Mouse (Mus musculus): ENCODE measurements around the gene Ptf1a. TPM values are rescaled to one million over a fixed set of nuclear protein-coding genes. Genes with fewer than 3 reads are reported as not detected.

Ptf1a gene
- polyA plus RNA-seq (2012; rRNA removed) = 0.61 and 1.2 TPM in 2 replicates

GRCm38 (mm10) chr2:19444931-19445831, at the start of gene Ptf1a:
TSS of gene Ptf1a (plus strand) at chr2:19445663.
- peak; percentile 73 for DNase-seq (ENCODE audit: low read depth)
- no peak for TF ChIP-seq POLR2A (IDR thresholded peaks at IDR 0.05; ENCODE audit: borderline replicate concordance, extremely low read depth, insufficient read depth, insufficient read length, poor library complexity, severe bottlenecking)
- TF ChIP-seq CTCF (IDR thresholded peaks at IDR 0.05; ENCODE audit: borderline replicate concordance, extremely low read depth, insufficient read depth, insufficient read length) = no peak

DNA sequence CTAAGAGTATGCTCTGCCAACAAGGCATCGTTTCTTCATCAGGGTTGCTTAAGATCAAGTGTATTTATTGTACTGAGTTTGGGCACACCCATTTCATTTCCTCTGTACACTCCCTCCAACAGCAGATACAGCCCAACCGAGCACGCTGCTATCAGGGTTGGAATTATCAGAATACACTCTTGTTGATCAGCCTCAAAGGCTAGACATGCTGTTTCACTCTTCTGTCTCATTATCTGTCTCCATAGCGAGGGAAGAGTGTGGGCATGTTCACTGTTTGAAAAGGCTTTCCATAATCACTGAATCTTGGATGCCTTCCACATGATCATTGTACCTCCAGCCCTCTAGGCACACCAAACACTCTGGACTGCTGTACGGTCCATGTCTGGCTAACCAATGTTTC, 40.1 kb upstream of the Ptf1a start:
- TF ChIP-seq CTCF (IDR thresholded peaks at IDR 0.05; ENCODE audit: borderline replicate concordance, extremely low read depth, insufficient read depth, insufficient read length) = no peak
- no peak for TF ChIP-seq POLR2A (IDR thresholded peaks at IDR 0.05; ENCODE audit: borderline replicate concordance, extremely low read depth, insufficient read depth, insufficient read length, poor library complexity, severe bottlenecking)
- no peak for DNase-seq (ENCODE audit: low read depth)

DNA sequence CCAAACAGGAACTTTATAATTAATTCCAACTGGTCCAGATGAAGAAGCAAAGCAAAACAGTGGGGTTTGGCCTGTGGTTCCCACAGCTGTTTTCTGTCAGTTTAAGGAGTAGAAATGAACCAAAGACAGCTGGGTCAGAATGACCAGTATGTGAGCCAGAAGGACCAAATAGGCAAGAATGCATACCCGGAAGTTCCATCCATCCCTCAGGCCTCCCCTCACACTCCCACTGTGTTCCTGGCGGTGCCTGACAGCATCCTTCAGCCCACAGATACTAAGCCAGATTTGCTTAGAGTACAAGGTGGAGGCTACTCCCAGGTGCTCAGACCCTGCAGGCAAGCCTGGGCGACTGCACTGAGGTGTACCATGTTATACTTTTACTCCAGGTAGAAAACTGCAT, 38.9 kb upstream of the Ptf1a start:
- TF ChIP-seq CTCF (IDR thresholded peaks at IDR 0.05; ENCODE audit: borderline replicate concordance, extremely low read depth, insufficient read depth, insufficient read length) (no peak), POLR2A (IDR thresholded peaks at IDR 0.05; ENCODE audit: borderline replicate concordance, extremely low read depth, insufficient read depth, insufficient read length, poor library complexity, severe bottlenecking) (no peak)
- no peak for DNase-seq (ENCODE audit: low read depth)

- peak; percentile 76 for DNase-seq (ENCODE audit: low read depth)
- no peak for TF ChIP-seq POLR2A (IDR thresholded peaks at IDR 0.05; ENCODE audit: borderline replicate concordance, extremely low read depth, insufficient read depth, insufficient read length, poor library complexity, severe bottlenecking)
- TF ChIP-seq CTCF (IDR thresholded peaks at IDR 0.05; ENCODE audit: borderline replicate concordance, extremely low read depth, insufficient read depth, insufficient read length) = peak; percentile 88
Measured at GRCm38 (mm10) chr2:19414222-19414965, 31.1 kb upstream of the Ptf1a start.

GRCm38 (mm10) chr2:19415063-19415521, 30.4 kb upstream of the Ptf1a start:
- TF ChIP-seq CTCF (IDR thresholded peaks at IDR 0.05; ENCODE audit: borderline replicate concordance, extremely low read depth, insufficient read depth, insufficient read length) (peak; percentile 55; the same call in 1 of the 2 replicates), POLR2A (IDR thresholded peaks at IDR 0.05; ENCODE audit: borderline replicate concordance, extremely low read depth, insufficient read depth, insufficient read length, poor library complexity, severe bottlenecking) (no peak)
- DNase-seq (ENCODE audit: low read depth) = peak; percentile 91

DNA sequence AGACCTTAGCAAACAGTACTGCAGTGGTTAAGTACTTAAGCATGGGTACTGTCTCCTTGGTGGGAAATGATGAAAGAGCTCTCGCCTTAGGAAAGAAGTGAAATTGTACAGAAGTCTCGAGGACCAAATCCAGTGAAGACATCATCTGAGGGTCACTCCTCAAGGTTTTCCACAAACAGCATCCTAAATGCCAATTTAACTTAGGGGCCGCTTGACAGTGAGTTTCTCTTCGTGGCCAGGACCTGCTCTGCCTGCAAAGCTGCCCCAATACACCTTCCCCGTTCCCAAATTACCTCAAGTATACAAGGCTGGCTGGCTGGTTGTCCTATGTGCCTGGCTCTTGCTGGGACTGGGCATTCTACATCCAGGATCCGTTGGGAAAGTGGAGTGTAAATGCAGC, 29.4 kb upstream of the Ptf1a start:
- no peak for DNase-seq (ENCODE audit: low read depth)
- TF ChIP-seq POLR2A (IDR thresholded peaks at IDR 0.05; ENCODE audit: borderline replicate concordance, extremely low read depth, insufficient read depth, insufficient read length, poor library complexity, severe bottlenecking) (no peak), CTCF (IDR thresholded peaks at IDR 0.05; ENCODE audit: borderline replicate concordance, extremely low read depth, insufficient read depth, insufficient read length) (no peak)

DNA sequence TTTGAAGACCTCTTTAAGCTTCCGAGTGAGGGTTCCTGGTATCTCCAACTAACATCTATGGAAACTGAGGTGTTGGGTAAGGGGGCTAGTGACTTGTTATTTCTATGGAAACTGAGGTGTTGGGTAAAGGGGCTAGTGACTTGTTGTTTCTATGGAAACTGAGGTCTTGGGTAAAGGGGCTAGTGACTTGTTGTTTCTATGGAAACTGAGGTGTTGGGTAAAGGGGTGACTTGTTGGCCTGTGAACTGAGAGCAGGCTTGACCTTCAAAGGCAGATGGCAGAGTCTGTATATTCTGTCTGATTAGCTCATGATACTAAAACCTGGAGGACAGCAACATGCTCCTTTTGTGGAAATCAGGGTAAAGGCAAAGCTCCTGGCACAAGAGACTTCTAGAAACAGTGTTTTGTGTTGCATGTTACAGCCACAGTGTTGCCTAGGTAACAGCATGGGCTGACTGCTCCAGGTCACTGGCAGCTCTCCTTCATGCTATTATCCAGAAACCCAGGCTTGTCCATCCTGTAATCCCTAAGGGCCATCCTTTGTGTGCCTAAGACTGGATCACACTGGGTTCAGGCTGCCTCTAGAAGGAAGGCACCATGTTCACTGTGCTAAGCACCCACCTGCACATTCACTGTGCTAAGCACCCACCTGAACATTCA, 25.6 kb upstream of the Ptf1a start:
- DNase-seq (ENCODE audit: low read depth) = peak; percentile 47
- TF ChIP-seq POLR2A (IDR thresholded peaks at IDR 0.05; ENCODE audit: borderline replicate concordance, extremely low read depth, insufficient read depth, insufficient read length, poor library complexity, severe bottlenecking) (no peak), CTCF (IDR thresholded peaks at IDR 0.05; ENCODE audit: borderline replicate concordance, extremely low read depth, insufficient read depth, insufficient read length) (no peak)

DNA sequence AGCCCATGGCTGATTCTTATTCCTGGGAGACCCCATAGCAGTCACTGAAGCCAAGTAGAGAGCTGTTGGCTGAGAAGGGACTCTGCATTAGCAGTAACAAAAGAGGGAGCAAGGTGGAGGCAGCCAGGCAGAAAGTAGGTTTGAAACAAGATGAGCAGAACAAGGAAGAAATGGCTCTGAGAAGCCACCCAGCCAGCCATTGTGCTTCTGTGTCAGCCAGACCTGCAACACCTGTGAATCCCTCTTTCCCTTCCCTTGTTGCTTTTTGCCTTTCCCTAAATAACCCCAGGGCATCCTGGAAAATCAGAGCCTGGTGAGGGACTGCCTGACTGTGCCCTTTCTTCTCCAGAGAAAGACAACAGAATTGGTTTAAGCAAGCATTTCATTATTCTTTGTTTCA, 23.2 kb upstream of the Ptf1a start:
- TF ChIP-seq CTCF (IDR thresholded peaks at IDR 0.05; ENCODE audit: borderline replicate concordance, extremely low read depth, insufficient read depth, insufficient read length) (no peak), POLR2A (IDR thresholded peaks at IDR 0.05; ENCODE audit: borderline replicate concordance, extremely low read depth, insufficient read depth, insufficient read length, poor library complexity, severe bottlenecking) (no peak)
- no peak for DNase-seq (ENCODE audit: low read depth)

DNA sequence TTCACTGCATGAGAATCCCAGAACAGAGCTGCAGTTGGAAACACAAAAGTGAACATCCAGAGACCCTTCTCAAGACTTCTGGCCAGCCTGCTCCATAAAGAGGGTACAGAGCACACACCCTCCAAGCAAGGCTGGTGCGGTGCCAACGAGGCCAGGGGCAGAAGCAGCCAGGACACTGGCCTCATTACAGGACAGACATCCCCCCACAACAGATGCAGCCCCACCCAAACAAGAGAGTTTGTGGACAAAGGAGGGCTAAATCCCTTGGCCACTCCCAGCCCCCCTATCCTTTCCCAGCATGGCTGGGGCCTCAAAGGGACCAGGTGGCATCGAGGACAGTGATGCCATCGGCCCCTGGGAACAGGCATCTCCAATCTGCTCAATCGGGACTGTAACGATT, 22.4 kb upstream of the Ptf1a start:
- no peak for DNase-seq (ENCODE audit: low read depth)
- TF ChIP-seq POLR2A (IDR thresholded peaks at IDR 0.05; ENCODE audit: borderline replicate concordance, extremely low read depth, insufficient read depth, insufficient read length, poor library complexity, severe bottlenecking) = no peak
- TF ChIP-seq CTCF (IDR thresholded peaks at IDR 0.05; ENCODE audit: borderline replicate concordance, extremely low read depth, insufficient read depth, insufficient read length) = no peak

- peak; percentile 48 for DNase-seq (ENCODE audit: low read depth)
- TF ChIP-seq CTCF (IDR thresholded peaks at IDR 0.05; ENCODE audit: borderline replicate concordance, extremely low read depth, insufficient read depth, insufficient read length) (no peak), POLR2A (IDR thresholded peaks at IDR 0.05; ENCODE audit: borderline replicate concordance, extremely low read depth, insufficient read depth, insufficient read length, poor library complexity, severe bottlenecking) (no peak)
Measured at GRCm38 (mm10) chr2:19429031-19429430, 16.4 kb upstream of the Ptf1a start.

All from brain, embryonic 14.5 days (tissue).